Mouse (Mus musculus) 3134 (cell line): ENCODE measurements around the gene Tbc1d30.

Experiments
- DNase-seq: peaks from one replicate; pipeline ENCODE4 v3.0.0-alpha.2; 2011; ENCODE audit warnings: low spot score; ENCODE audit not compliant: insufficient read length; ENCODE audit errors: extremely low read depth

Tbc1d30 gene

GRCm38 (mm10) chr10:121277022-121277471, 74.0 kb downstream of the Tbc1d30 start:
- no peak for DNase-seq

GRCm38 (mm10) chr10:121274964-121275363, 76.1 kb downstream of the Tbc1d30 start:
- no peak for DNase-seq

- no peak for DNase-seq
Measured at GRCm38 (mm10) chr10:121271002-121271401, 80.1 kb downstream of the Tbc1d30 start.

- no peak for DNase-seq
Measured at GRCm38 (mm10) chr10:121268771-121269170, 82.3 kb downstream of the Tbc1d30 start.

- DNase-seq, result no peak
Measured at GRCm38 (mm10) chr10:121264204-121264575, 86.9 kb downstream of the Tbc1d30 start.

- DNase-seq, result no peak
Measured at GRCm38 (mm10) chr10:121263520-121264203, 87.4 kb downstream of the Tbc1d30 start.

- DNase-seq, result no peak
Measured at GRCm38 (mm10) chr10:121262206-121262605, 88.9 kb downstream of the Tbc1d30 start.

- no peak for DNase-seq
Measured at GRCm38 (mm10) chr10:121261036-121261592, 90.0 kb downstream of the Tbc1d30 start.

GRCm38 (mm10) chr10:121256115-121256825, 94.8 kb downstream of the Tbc1d30 start:
- no peak for DNase-seq

GRCm38 (mm10) chr10:121255465-121255864, 95.6 kb downstream of the Tbc1d30 start:
- DNase-seq, result no peak

- no peak for DNase-seq
Measured at GRCm38 (mm10) chr10:121254343-121254742, 96.7 kb downstream of the Tbc1d30 start.

- DNase-seq, result no peak
Measured at GRCm38 (mm10) chr10:121252781-121253180, 98.3 kb downstream of the Tbc1d30 start.

GRCm38 (mm10) chr10:121251191-121251590, 99.9 kb downstream of the Tbc1d30 start:
- DNase-seq, result no peak

- no peak for DNase-seq
Measured at GRCm38 (mm10) chr10:121249820-121250219, 101.3 kb downstream of the Tbc1d30 start.

- DNase-seq, result no peak
Measured at GRCm38 (mm10) chr10:121247545-121247944, 103.5 kb downstream of the Tbc1d30 start.

GRCm38 (mm10) chr10:121246971-121247370, 104.1 kb downstream of the Tbc1d30 start:
- no peak for DNase-seq

GRCm38 (mm10) chr10:121243373-121244207, 107.5 kb downstream of the Tbc1d30 start:
- no peak for DNase-seq

- DNase-seq, result no peak
Measured at GRCm38 (mm10) chr10:121242596-121242995, 108.5 kb downstream of the Tbc1d30 start.

GRCm38 (mm10) chr10:121239065-121239464, 112.0 kb downstream of the Tbc1d30 start:
- DNase-seq, result no peak

- DNase-seq, result no peak
Measured at GRCm38 (mm10) chr10:121238551-121238950, 112.5 kb downstream of the Tbc1d30 start.

GRCm38 (mm10) chr10:121237377-121237776, 113.7 kb downstream of the Tbc1d30 start:
- no peak for DNase-seq
